Mouse (Mus musculus) midbrain, embryonic 16.5 days (tissue): ENCODE measurements around the gene Fam83f. TPM values are rescaled to one million over a fixed set of nuclear protein-coding genes. Genes with fewer than 3 reads are reported as not detected.

Source experiments
- ATAC-seq: fragments of 200-750 bp; cut with Nextera tagmentation; 2 replicates; pipeline ENCODE4 v1.8.0; 2017; ENCODE audit warnings: moderate TSS enrichment
- H3K27ac ChIP-seq: fragments of 300-500 bp; sonication (generic); 2 replicates; pipeline ENCODE4 v1.5.1; 2014; ENCODE audit warnings: mild to moderate bottlenecking, low read length, mixed read lengths
- H3K27me3 ChIP-seq: fragments of 300-500 bp; sonication (generic); 2 replicates; pipeline ENCODE4 v1.6.1; 2014; ENCODE audit warnings: low read depth, low read length, mixed read lengths; ENCODE audit not compliant: control insufficient read depth, insufficient read depth
- H3K36me3 ChIP-seq: fragments of 300-500 bp; sonication (generic); 2 replicates; pipeline ENCODE4 v1.6.1; 2014; ENCODE audit warnings: mild to moderate bottlenecking, low read length, moderate library complexity, mixed read lengths; ENCODE audit not compliant: control insufficient read depth, insufficient read depth
- H3K4me1 ChIP-seq: fragments of 300-500 bp; sonication (generic); 2 replicates; pipeline ENCODE4 v1.6.1; 2014; ENCODE audit warnings: mild to moderate bottlenecking, low read length, mixed read lengths; ENCODE audit not compliant: control insufficient read depth, insufficient read depth
- H3K4me2 ChIP-seq: fragments of 300-500 bp; sonication (generic); 2 replicates; pipeline ENCODE4 v1.6.1; 2014; ENCODE audit warnings: mild to moderate bottlenecking, low read length, mixed read lengths
- H3K4me3 ChIP-seq: fragments of 300-500 bp; sonication (generic); 2 replicates; pipeline ENCODE4 v1.5.1; 2014; ENCODE audit warnings: low read depth, mild to moderate bottlenecking, low read length, moderate library complexity, mixed read lengths
- H3K9ac ChIP-seq: fragments of 300-500 bp; sonication (generic); 2 replicates; pipeline ENCODE4 v1.6.1; 2014; ENCODE audit warnings: low read depth, low read length, mixed read lengths
- H3K9me3 ChIP-seq: fragments of 300-500 bp; sonication (generic); replicated peaks from 2 replicates; pipeline ENCODE4 v1.6.1; 2014; ENCODE audit warnings: mild to moderate bottlenecking, low read length, mixed read lengths; ENCODE audit not compliant: control insufficient read depth, poor library complexity, severe bottlenecking
- WGBS: fragments of 180-500 bp; shearing (Covaris S2); extraction: QIAGEN DNeasy Blood & Tissue Kit; methylation state at CpG from one replicate; pipeline ENCODE4 v1.1.7; 2014; 5-methylcytosine and 5-hydroxymethylcytosine counted together
- polyA plus RNA-seq: library from polyadenylated mRNA; unstranded; fragments of >200 nt; fragmentation: Nextera tagmentation; extraction: Ambion mirVana; gene quantifications from 2 replicates; pipeline ENCODE4 v1.2.1, GENCODE M21; 2015

The Fam83f gene
- polyA plus RNA-seq, 1 experiment from 2014 or later: 0.39 TPM

- Histone ChIP-seq H3K27ac (peak overlapping the region; percentile 52; the same call in 1 of the 2 replicates), H3K4me3 (no peak overlapping the region), H3K4me2 (no peak overlapping the region), H3K9ac (no peak overlapping the region), H3K27me3 (no peaks in the 10 kb centered on the region), H3K36me3 (no peaks in the 10 kb centered on the region), H3K9me3 (no peaks in the 10 kb centered on the region), H3K4me1 (peaks cover 11% of the 10 kb centered on the region)
- 45% methylated on average over 6 of the region's 6 CpGs for WGBS
- ATAC-seq: peak; percentile 58; the same call in 1 of the 2 replicates
Observed at GRCm38 (mm10) chr15:80658815-80659471, 12.7 kb upstream of the Fam83f start.

- peaks cover 11% of the 10 kb centered on the region for H3K4me1 ChIP-seq
- no peak overlapping the region for H3K4me3 ChIP-seq
- no peaks in the 10 kb centered on the region for H3K36me3 ChIP-seq
- H3K9ac ChIP-seq: no peak overlapping the region
- no peak overlapping the region for H3K27ac ChIP-seq
- no peak for ATAC-seq
- WGBS: 77% methylated on average over 4 of the region's 4 CpGs
- no peaks in the 10 kb centered on the region for H3K27me3 ChIP-seq
- no peak overlapping the region for H3K4me2 ChIP-seq
- H3K9me3 ChIP-seq: no peaks in the 10 kb centered on the region
Observed at GRCm38 (mm10) chr15:80660963-80661362, 10.7 kb upstream of the Fam83f start.

GRCm38 (mm10) chr15:80664444-80664843 is 7.2 kb upstream of the Fam83f start:
- peaks cover 1% of the 10 kb centered on the region; the same call in 1 of the 2 replicates for H3K4me1 ChIP-seq
- no peaks in the 10 kb centered on the region for H3K36me3 ChIP-seq
- H3K4me3 ChIP-seq: no peak overlapping the region
- no peak for ATAC-seq
- H3K27me3 ChIP-seq: no peaks in the 10 kb centered on the region
- WGBS: 85% methylated on average over 4 of the region's 4 CpGs
- no peak overlapping the region for H3K9ac ChIP-seq
- no peak overlapping the region for H3K4me2 ChIP-seq
- no peak overlapping the region for H3K27ac ChIP-seq
- no peaks in the 10 kb centered on the region for H3K9me3 ChIP-seq

- no peak for ATAC-seq
- WGBS: 62% methylated on average over 2 of the region's 2 CpGs
- Histone ChIP-seq H3K9ac (no peak overlapping the region), H3K9me3 (no peaks in the 10 kb centered on the region), H3K4me2 (no peak overlapping the region), H3K27me3 (peaks cover 14% of the 10 kb centered on the region), H3K36me3 (no peaks in the 10 kb centered on the region), H3K4me1 (peaks cover 10% of the 10 kb centered on the region), H3K4me3 (no peak overlapping the region), H3K27ac (no peak overlapping the region)
Observed at GRCm38 (mm10) chr15:80672810-80673209, 1.2 kb downstream of the Fam83f start.

GRCm38 (mm10) chr15:80673337-80674095 is 1.9 kb downstream of the Fam83f start:
- peaks cover 14% of the 10 kb centered on the region for H3K27me3 ChIP-seq
- H3K27ac ChIP-seq: no peak overlapping the region
- H3K36me3 ChIP-seq: no peaks in the 10 kb centered on the region
- no peaks in the 10 kb centered on the region for H3K9me3 ChIP-seq
- no peak for ATAC-seq
- no peak overlapping the region for H3K4me2 ChIP-seq
- peaks cover 13% of the 10 kb centered on the region for H3K4me1 ChIP-seq
- H3K4me3 ChIP-seq: no peak overlapping the region
- no peak overlapping the region for H3K9ac ChIP-seq
- WGBS: 69% methylated on average over 4 of the region's 4 CpGs

GRCm38 (mm10) chr15:80674700-80675099 is 3.1 kb downstream of the Fam83f start:
- no peak overlapping the region for H3K4me3 ChIP-seq
- no peaks in the 10 kb centered on the region for H3K36me3 ChIP-seq
- H3K4me1 ChIP-seq: peaks cover 16% of the 10 kb centered on the region
- H3K27me3 ChIP-seq: peaks cover 14% of the 10 kb centered on the region
- H3K9ac ChIP-seq: no peak overlapping the region
- WGBS: 83% methylated on average over 6 of the region's 6 CpGs
- no peak overlapping the region for H3K4me2 ChIP-seq
- H3K27ac ChIP-seq: no peak overlapping the region
- no peaks in the 10 kb centered on the region for H3K9me3 ChIP-seq
- no peak for ATAC-seq

GRCm38 (mm10) chr15:80679515-80680215 is 8.0 kb downstream of the Fam83f start:
- 39% methylated on average over 8 of the region's 8 CpGs for WGBS
- Histone ChIP-seq H3K27ac (0 out of 2 replicates have a peak overlapping the region, but pooled peaks have one; percentile 35), H3K4me2 (no peak overlapping the region), H3K4me1 (peaks cover 18% of the 10 kb centered on the region), H3K36me3 (no peaks in the 10 kb centered on the region), H3K27me3 (no peaks in the 10 kb centered on the region), H3K4me3 (no peak overlapping the region), H3K9me3 (no peaks in the 10 kb centered on the region), H3K9ac (no peak overlapping the region)
- ATAC-seq: peak; percentile 71; the same call in 1 of the 2 replicates

- H3K27ac ChIP-seq: no peak overlapping the region
- H3K4me2 ChIP-seq: no peak overlapping the region
- no peaks in the 10 kb centered on the region for H3K36me3 ChIP-seq
- H3K27me3 ChIP-seq: no peaks in the 10 kb centered on the region
- no peak for ATAC-seq
- no peaks in the 10 kb centered on the region for H3K9me3 ChIP-seq
- no peak overlapping the region for H3K9ac ChIP-seq
- 66% methylated on average over 7 of the region's 7 CpGs for WGBS
- peaks cover 26% of the 10 kb centered on the region for H3K4me1 ChIP-seq
- no peak overlapping the region for H3K4me3 ChIP-seq
Observed at GRCm38 (mm10) chr15:80680347-80681030, 8.8 kb downstream of the Fam83f start.
